Mouse (Mus musculus): ENCODE measurements around the gene Rap1b. TPM values are rescaled to one million over a fixed set of nuclear protein-coding genes. Genes with fewer than 3 reads are reported as not detected.

Gene Rap1b
- total and polyA plus RNA-seq, 2 experiments from 2014 or later, result 46.9 to 142 TPM

GRCm38 (mm10) chr10:117764598-117764997, 81.2 kb downstream of the Rap1b start:
- no peak overlapping the region for H3K9ac ChIP-seq (replicated peaks; ENCODE audit: low read length)
- H3K4me1 ChIP-seq (ENCODE audit: insufficient read depth, low read length), result no peaks in the 10 kb centered on the region
- no peak overlapping the region for H3K4me2 ChIP-seq (ENCODE audit: low read depth, low read length)
- H3K27ac ChIP-seq, result no peak overlapping the region
- ATAC-seq, result no peak
- 88% methylated on average over 6 of the region's 6 CpGs for WGBS
- TF ChIP-seq CTCF (IDR thresholded peaks at IDR 0.05; ENCODE audit: low read depth), result no peak
- H3K36me3 ChIP-seq (ENCODE audit: insufficient read depth, low read length), result peaks cover 54% of the 10 kb centered on the region
- H3K27me3 ChIP-seq (ENCODE audit: insufficient read depth, low read length), result no peaks in the 10 kb centered on the region
- H3K4me3 ChIP-seq (ENCODE audit: low read length), result no peak overlapping the region
- no peaks in the 10 kb centered on the region for H3K9me3 ChIP-seq (ENCODE audit: low read length)
- DNase-seq (ENCODE audit: low spot score), result no peak

Other genes with a start within 250 kb of the Rap1b start
- 0.75 and 2.4 TPM in 2 replicates for gene Cpm, start 216.5 kb downstream of the Rap1b start, total RNA-seq (2014; rRNA removed)
- 2.3 and 3.1 TPM in 2 replicates for gene Cpm, start 216.5 kb downstream of the Rap1b start, polyA plus RNA-seq (2015; fragmentation: Nextera tagmentation; extraction: Ambion mirVana)
- 28.9 and 47.8 TPM in 2 replicates for gene Mdm2, start 135.3 kb downstream of the Rap1b start, total RNA-seq (2014; rRNA removed)
- gene Mdm2, start 135.3 kb downstream of the Rap1b start, polyA plus RNA-seq (2015; fragmentation: Nextera tagmentation; extraction: Ambion mirVana), result 24.6 and 26.7 TPM in 2 replicates
- 23.9 and 27.0 TPM in 2 replicates for gene Slc35e3, start 99.7 kb downstream of the Rap1b start, total RNA-seq (2014; rRNA removed)
- gene Slc35e3, start 99.7 kb downstream of the Rap1b start, polyA plus RNA-seq (2015; fragmentation: Nextera tagmentation; extraction: Ambion mirVana), result 23.8 and 24.9 TPM in 2 replicates
- gene Nup107, start 53.3 kb downstream of the Rap1b start, total RNA-seq (2014; rRNA removed), result 12.5 and 16.6 TPM in 2 replicates
- gene Nup107, start 53.3 kb downstream of the Rap1b start, polyA plus RNA-seq (2015; fragmentation: Nextera tagmentation; extraction: Ambion mirVana), result 19.0 and 20.2 TPM in 2 replicates

Measured in hindbrain, postnatal 0 days (tissue).